Mouse (Mus musculus) heart, postnatal 25 days (tissue): Measurements from ENCODE around the gene Retreg2. TPM values are rescaled to one million over a fixed set of nuclear protein-coding genes. Genes with fewer than 3 reads are reported as not detected.

Source experiments
- DNase-seq: peaks from one replicate; pipeline ENCODE4 v3.0.0; 2022; ENCODE audit warnings: low spot score
- intact Hi-C: fragments of 180-260 bp; cut with DNase I; formaldehyde crosslinking; loops from one replicate; pipeline ENCODE4 v1.15.1; 2025
- total RNA-seq, 2 experiments: library from RNA; stranded (reverse); gene quantifications; 2 replicates each; pipeline ENCODE4 v1.2.3; 2021

Retreg2 gene
- 10 to 100 TPM; 19.5 to 23.5 TPM for total RNA-seq

DNA sequence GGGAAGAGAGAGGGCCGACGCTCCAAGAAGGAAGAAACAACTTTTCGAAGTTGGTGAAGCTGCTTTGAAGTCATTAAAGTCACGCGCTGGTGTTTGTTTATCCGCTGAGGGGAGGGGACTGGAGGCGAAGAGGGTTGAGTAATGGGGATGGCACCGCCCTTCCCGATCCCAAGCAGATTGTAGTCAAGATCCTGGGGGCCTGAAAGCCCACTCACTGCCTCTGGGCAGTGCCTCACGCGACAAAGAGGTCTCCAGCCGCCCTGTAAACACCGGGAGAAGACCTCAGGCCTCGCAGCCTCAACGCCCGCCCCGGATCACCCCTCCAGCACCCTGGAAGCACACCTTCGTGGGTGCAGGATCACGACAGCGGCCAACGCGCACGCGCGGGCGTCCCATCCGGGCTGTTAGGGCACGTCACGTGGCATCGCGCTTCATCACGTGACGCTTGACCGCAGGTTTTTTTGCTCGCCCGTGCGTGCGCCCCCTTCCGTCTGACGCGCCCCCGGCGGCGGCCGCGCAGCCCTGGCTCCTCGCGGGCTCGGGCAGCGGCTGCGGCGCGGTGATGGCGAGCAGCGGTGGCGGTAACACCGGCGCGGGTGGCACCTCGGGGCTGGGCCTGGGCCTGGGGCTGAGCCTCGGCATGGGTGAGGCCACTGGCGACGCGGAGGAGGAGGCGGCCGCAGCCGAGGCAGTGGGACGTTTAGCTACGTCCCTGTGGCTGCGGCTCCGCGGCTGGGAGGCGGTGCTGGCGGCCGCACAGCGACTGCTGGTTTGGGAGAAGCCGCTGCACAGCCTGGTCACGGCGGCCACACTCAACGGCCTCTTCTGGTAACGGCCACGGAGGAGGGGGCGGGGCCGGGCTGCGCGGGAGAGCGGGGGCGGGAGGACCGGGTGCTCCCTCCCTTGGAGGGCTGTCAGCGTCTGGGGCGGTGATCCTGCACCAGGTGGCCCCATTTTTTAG is at the start of gene Retreg2, which contains the start of gene Cnppd1:
Gene Retreg2, plus strand, starts transcription at position 478 of the 961 bp plus-strand sequence.
Gene Cnppd1, minus strand, starts transcription at position 411 of the 961 bp plus-strand sequence.
- intact Hi-C loops, result loop anchor here (2.0 kb wide), 1 partner anchor 26 kb away; the partner anchor contains the start of gene Zfand2b

DNA sequence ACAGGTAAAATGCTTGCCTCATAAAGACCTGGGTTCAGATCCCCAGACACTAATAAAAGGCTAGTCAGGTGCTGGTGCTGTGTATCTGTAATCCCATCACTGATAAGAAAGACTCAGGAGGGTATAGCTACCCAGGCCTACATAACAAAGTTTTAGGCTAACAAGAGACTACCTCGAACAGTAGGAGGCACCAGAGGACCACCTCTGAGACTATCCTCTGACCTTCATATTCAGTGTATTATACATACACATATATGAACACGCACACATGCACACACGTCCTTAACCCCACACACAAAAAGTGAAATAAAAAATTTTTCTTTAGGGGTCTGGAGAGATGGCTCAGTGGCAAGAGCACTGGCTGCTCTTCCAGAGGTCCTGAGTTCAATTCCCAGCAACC is 20.4 kb upstream of the Retreg2 start:
- intact Hi-C loops, result no loop called here
- no peak for DNase-seq

More for the DNA sequence above, at the start of gene Retreg2, which contains the start of gene Cnppd1:
- peak; percentile 92 for DNase-seq

DNA sequence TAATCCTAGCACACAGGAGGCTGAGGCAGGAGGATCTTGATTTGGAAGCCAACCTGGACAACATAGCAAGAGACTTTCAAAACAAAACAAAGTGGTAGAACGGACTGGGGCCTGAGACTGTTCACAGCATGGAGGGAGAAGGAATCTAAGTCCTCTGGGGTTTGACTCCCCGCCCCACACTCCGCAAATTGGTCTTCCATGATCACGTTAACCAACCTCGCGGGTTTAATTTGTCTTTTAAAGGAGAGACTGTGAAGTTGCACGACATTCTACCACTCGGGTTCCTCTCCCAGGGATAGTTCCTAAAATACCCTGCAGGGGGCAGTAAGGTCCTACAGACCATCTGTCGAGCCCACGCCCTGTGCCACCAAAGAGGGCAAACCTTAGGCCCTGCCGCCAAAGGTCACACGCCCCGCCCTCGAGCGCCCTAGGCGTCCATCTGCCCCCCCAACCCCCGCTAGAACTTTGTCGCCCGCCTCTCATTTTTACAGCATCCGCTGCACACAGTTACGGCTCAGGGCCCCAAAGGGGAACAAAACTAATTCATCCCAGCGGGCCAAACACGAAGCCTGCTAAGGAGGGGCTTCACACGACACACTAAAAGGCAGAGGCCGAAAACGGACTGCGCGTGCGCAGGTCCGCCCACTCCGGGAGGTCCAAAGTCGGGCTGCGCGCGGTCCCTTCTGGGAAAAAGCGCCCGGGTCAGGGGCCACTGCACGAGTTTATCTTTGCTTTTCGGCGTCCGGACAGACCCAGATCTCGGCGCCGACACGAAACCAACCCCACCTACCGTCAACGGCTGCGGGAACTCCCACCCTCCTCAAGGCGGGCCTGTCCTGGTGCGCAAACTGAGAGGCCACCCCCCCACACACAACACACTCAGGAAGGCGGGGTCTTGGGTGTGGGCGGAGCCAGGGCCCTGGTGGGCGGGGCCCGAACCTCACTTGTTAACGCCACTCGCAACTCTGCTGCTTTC is 17.9 kb upstream of the Retreg2 start, which contains the start of gene Nhej1:
Gene Nhej1, minus strand, starts transcription at position 855 of the 976 bp plus-strand sequence.
- intact Hi-C loops, result no loop called here

DNA sequence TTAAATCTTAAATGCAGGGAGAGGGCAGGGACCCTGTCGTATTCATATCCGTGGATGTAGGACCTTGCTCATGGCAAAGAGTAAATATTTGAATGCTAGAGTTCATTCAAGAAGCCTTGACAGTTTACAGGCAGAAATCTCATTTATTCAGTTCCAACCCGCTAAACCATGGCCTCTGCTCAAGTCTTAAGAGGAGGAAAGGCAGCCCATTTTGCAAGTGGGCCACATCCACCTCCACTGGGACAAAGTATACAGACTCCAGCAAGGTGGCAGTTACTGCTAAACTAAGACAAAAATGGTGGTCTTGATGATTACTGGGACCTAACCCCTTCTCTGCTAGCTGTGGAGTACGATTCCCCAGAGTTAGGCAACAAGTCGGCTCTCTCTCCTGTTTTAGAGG is 17.2 kb upstream of the Retreg2 start:
- DNase-seq, result no peak
- intact Hi-C loops, result no loop called here

More for the DNA sequence above, 17.9 kb upstream of the Retreg2 start, which contains the start of gene Nhej1:
- peak; percentile 85 for DNase-seq

DNA sequence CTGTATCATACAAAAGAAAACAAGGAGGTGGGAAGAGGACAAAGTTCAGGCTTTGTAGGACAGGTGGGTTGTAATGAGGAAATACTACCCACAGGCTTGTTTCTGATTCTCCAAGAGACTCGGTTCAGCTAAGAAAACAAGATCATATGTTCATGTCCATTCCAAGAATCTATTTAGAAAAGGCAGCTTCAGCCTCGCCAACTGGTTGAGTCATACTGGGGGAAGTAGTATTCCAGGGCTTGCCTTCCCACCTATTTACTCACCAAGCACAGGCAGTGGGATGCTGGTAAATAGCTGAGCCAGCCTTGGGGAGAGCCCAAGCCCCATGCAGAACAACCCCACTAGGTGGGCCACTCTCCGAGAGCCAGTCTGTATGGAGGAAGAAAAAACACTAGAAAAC is 13.9 kb upstream of the Retreg2 start:
- intact Hi-C loops, result no loop called here
- DNase-seq, result no peak

DNA sequence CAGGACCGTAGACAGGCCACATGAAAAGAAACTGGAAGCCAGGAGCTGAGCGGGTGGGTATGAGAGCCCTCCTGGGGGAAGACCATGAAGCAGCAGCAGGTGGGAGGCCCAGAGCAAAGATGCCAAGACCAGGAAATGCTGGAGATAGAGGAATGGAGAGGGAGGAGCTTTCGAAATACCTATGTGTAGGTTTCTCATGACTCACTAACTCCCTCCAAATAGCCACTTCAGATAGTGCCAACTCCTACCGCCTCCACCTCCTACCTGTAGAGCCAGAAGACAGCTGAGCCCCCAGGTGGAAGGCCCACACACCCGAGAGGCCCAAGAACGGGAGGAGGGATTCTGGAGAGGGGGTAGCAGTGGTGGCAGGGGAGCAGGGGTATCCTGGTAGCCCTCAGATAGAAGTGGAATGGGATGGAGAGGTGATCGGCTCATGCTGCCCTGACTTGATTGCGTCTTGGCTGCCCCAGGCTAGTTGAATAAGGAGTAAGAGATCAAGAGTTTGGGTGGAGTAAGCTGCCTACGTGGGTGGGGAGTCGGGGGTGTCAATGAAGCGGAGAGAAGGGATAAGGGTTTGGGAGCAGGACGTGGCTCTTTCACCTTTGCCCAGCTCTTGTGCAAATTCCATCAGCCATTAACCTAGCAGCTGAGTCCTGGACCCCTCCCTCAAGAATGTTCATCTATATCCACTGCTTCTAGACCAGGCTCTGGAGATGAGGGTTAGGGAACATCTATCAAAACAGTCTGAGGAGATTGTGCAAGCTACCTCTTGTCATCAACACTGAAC is 9.0 kb upstream of the Retreg2 start, which contains the start of gene Slc23a3:
Gene Slc23a3, minus strand, starts transcription at position 470 of the 787 bp plus-strand sequence.
- no peak for DNase-seq
- intact Hi-C loops, result no loop called here

DNA sequence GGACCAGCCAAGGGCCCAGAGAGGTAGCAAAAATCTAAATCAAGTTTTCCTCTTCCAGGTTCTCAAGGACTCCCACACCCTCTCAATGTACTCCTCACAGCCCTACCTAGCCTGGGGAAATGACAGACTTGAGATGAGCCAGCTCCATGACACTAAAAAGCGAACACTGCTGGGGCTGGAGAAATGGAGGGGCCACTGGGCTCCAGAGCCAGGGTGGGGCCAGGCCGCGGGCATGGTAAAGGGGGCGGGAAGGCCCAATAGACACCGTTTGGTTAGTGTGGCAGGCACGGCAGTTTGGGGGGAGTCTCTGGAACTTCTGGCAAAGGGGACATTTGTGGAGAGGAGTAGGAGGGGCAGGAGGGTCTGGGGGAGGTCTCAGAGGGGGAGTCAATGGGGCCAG is 6.3 kb upstream of the Retreg2 start:
- DNase-seq, result no peak
- intact Hi-C loops, result no loop called here

DNA sequence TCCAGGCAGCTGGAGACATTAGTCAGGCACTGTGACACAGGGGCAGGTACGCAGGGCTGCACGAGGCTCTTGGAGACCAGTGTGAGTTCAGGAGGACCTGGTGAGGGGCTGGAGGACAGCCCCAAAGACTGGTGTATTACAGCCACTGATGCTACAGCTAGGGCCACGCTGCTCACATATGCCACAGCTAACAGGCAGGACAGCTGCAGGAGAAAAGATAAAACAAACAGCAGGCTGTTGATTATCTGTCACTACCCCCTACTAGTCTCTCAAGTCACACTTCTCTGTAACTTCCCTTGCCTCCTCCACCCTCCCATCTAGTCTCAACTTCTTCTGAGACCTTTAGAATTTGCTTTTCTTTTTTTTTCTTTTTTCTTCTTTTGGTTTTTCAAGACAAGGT is 5.8 kb upstream of the Retreg2 start:
- intact Hi-C loops, result no loop called here
- DNase-seq, result no peak

DNA sequence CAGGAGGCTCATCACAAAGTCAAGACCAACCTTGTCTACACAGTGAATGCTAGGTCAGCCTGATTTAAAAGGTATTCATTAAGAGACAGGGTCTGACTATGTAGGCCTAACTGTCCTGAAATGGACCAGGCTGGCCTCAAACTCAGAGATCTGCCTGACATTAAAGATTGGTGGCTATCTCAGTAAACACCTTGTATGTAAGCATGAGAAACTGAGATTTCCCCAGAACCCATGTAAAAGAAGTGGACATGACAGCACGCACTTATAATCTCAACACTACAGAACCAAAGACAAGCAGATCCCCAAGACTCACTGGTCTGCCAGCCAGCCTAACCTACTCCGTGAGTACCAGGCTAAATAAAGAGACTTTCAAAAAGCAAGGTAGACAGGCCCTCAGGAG is 4.1 kb upstream of the Retreg2 start:
- DNase-seq, result no peak
- intact Hi-C loops, result no loop called here

DNA sequence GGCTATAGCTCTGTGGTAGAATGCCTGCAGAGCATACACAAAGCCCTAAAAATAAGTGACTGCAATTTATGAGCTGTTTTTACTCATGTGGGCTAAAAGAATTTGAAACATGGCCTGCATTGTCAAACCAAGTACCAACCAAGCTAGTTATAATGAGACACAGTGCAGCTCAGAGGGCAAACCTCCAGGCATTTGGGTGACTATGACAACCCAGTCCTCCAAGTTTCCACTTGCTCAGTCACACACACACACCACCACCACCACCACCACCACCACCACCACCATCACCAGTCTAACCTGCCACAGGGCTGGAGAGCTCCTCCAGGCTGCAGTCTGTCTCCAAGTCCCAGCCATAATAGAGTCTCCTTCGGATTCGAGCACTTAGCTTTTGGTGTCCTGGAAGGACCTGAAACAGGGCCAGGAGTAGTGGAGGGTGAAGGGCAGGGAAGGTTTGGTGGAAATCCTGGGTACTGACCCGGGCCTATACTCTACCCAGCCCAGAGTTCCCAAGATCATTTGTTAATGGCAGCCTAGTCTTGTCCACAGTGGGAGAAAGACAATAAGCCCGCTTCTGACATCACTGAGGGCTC is 1.9 kb upstream of the Retreg2 start:
- DNase-seq, result no peak
- intact Hi-C loops, result no loop called here

DNA sequence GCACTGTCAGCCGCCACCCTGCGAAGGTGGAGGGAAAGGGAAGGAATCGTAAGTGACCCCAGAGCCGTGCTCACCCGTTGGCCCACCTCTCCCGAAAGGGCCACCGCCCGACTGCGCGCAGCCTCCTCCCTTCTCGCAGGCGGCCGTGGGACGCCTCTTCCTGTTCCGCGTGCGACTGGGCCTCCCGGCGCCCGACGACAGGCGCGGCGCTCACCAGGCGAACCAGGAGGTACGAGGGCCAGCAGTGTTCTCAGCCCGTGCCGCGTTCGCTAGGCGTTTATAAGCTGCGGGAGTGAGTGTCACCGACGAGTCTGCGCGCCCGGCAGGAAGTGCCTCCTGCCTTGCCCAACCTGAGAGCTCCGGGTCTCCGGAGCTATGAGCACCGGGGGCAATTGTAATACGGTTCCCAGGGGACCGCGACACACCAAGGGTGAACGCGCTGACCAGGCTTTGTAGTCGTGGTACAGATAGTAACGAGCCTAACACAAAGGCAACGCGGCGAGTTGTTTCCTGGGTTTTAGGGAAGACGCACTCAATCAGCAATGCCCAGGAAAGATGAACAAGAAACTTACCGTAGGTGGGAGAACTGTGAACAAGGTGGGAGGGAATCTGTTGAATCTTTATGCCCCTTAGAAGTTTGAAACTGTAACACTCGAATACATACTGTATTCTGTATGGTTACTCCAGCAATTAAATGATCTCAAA is 940 bp upstream of the Retreg2 start:
- intact Hi-C loops, result loop anchor here (2.0 kb wide), 1 partner anchor 27 kb away; the partner anchor contains the start of gene Zfand2b
- peak; percentile 68 for DNase-seq

DNA sequence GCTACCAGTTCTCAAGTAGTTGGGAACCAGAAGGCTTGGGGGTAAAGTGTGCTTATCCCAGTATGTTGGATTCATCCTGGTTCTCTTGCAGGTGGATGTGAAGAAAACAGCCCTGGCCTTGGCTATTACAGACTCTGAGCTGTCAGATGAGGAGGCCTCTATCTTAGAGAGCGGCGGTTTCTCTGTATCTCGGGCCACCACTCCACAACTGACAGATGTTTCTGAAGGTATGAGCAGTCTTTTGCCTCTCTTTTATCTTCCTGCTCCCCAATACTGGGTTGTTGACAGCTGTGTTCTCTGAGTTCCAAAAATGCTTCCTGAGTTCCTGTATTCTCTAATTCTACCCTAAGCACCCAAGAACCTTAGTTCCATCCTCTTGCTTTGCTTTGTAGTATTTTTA is 3.0 kb downstream of the Retreg2 start:
- intact Hi-C loops, result no loop called here
- no peak for DNase-seq

DNA sequence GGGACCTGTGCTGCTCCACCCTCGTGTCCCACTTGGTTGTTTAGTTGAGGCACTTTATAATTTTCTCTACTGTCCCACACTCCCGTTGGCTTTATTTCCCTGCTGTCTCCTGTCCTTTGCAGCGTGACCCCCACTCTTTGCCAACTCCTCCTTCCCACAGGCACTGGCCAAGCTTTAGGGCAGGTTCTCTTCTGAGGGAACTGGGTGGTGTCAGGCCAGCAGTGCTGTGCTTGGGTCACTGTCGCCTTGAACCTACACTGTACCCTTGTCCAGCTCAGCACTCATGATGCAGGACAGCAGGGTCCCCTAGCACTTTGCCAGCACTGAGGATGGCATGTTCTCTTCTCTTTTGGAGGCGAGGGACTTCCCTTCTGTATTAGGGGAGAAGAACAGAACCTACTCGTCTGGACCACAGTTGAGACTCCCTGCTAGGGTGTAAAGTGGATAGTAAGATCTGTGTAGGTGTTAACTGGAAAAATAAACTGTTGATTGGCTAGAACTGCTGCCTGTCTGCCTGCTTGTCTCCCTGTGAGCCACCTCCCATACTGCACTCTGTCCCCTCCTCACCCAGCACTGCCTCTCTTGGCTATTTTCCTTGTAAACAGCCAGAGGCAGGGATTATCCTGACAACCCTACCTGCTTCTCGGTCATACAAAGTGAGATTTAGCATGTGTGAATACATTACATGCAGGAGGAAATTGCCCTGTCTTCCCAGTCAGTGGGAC is 5.0 kb downstream of the Retreg2 start:
- DNase-seq, result no peak
- intact Hi-C loops, result no loop called here

DNA sequence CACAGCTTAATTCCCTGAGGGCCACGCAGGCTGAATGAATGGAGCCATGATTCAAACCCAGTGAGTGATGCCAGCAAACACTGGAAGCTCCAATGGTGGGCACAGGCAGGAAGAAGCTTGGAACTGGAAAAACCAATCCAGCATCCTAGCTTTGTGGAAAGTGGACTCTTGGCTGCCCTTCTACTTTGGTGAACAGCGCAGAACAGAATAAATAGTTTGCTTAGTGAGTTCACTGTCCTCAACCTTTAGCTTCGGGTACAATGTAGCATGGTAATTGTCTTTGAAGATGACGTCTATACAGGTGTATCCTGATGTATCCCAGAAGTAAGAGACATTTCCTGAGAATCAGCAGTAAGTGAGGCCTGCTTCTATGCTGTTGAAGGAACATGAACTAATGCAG is 6.1 kb downstream of the Retreg2 start:
- no peak for DNase-seq
- intact Hi-C loops, result no loop called here

DNA sequence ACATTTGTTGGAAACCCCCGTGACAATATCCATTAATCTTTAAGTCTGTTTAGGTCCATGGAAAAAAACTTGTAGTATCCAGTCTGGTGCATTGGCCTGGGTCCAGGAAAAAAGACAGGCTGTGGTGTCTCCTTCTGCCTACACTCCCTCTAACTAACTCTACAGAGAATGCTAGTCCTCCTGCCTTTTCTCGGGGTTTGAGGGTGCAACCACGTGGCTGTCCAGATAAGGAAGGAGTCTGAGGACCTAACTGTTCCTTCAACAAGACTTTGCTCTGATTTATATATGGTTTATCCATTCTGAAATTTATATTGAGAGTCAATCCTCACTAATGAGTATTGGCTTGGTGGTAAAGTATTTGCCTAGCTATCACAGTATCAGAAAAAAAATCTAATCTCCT is 13.3 kb downstream of the Retreg2 start:
- DNase-seq, result no peak
- intact Hi-C loops, result no loop called here

DNA sequence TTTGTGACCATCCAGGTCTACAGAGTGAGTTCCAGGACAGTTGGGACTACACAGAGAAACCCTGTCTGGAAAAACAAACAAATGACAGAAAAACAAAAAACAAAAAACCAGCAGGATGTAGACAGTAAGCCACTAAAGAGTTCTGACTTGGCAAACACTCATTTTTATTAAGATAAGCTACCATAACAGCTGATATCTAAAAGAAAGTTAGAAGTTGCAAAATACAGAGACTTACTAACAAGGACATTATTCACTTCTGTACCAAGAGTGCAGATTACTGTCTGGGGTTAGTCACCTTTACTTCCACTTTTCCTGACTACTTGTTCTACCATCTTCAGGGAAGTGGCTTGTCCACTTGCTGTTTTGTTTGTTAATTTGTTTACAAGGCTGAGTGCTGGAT is 16.4 kb downstream of the Retreg2 start:
- intact Hi-C loops, result no loop called here
- no peak for DNase-seq

DNA sequence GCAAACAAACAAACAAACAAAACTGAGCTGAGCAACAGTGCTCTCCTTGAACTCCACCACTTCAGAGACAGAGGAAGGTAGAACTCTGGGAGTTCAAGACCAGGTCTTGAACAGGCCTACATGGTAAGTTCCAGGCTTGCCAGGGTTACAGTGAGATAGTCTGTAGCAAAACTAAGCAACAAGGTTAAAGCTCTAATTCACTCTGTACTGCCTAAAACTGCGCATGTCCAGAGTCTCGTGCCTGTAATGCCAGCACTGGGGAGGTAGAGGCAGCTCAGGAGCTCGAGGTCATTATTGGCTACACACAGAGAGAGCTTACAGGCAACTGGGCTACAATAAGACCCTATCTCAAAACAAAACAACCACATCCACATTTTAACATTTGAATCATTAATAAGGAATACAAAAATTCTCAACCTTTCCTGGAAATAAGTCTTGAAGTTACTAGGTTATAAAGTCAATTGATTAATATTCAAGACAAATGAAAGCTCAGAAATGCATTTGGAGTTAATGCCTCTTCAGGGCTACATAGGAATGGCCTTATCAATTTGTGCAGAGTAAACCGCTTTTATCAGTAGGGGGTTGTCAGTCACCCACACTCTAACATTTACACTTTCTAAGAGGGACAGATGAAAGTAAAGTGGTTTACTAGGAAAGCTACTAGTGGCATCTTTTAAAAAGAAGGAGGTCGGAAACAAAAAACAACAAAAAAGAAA is 17.1 kb downstream of the Retreg2 start:
- intact Hi-C loops, result no loop called here
- no peak for DNase-seq
